ENCODE assay signal across 8 mouse cellular contexts in genomic region chr11:79145283-79146265, GRCm38 (mm10). TPM values are rescaled to one million over a fixed set of nuclear protein-coding genes. Genes with fewer than 3 reads are reported as not detected.
DNase-seq lines count a peak whose midpoint lies in the region; ATAC-seq and TF ChIP-seq lines count a peak whose summit lies in the region.

No protein-coding gene starts in this region.

- H3K4me3 ChIP-seq in forebrain, postnatal 0 days (ENCODE audit: low read depth, low read length) = peak overlapping the region; percentile 96
- peak overlapping the region; percentile 92 for H3K4me3 ChIP-seq in intestine, embryonic 16.5 days (ENCODE audit: low read length)

- H3K9ac ChIP-seq in forebrain, postnatal 0 days = peak overlapping the region; percentile 92
- H3K9ac ChIP-seq in intestine, embryonic 16.5 days (ENCODE audit: low read depth, low read length) = peak overlapping the region; percentile 96

- H3K4me2 ChIP-seq in forebrain, postnatal 0 days (ENCODE audit: low read depth) = peak overlapping the region; percentile 70
- H3K4me2 ChIP-seq in intestine, embryonic 16.5 days (ENCODE audit: low read depth, low read length) = peak overlapping the region; percentile 81

- 4% methylated on average over 51 of the region's 62 CpGs for WGBS in forebrain, postnatal 0 days
- WGBS in intestine, embryonic 16.5 days = under 1% methylated on average over 61 of the region's 62 CpGs

- H3K9me3 ChIP-seq in forebrain, postnatal 0 days (ENCODE audit: low read length) = no peaks in the 10 kb centered on the region
- H3K9me3 ChIP-seq in intestine, embryonic 16.5 days (ENCODE audit: control insufficient read depth, low read length) = no peaks in the 10 kb centered on the region

- no peaks in the 10 kb centered on the region for H3K27me3 ChIP-seq in forebrain, postnatal 0 days (ENCODE audit: insufficient read depth, low read length)
- no peaks in the 10 kb centered on the region for H3K27me3 ChIP-seq in intestine, embryonic 16.5 days (replicated peaks; ENCODE audit: control insufficient read depth, insufficient read depth, low read length)

- H3K36me3 ChIP-seq in forebrain, postnatal 0 days (ENCODE audit: insufficient read depth) = no peaks in the 10 kb centered on the region
- H3K36me3 ChIP-seq in intestine, embryonic 16.5 days (ENCODE audit: control insufficient read depth, insufficient read depth, low read length) = no peaks in the 10 kb centered on the region

- no peak for TF ChIP-seq CTCF in forebrain, postnatal 0 days (IDR thresholded peaks at IDR 0.05; ENCODE audit: low read depth)

- H3K27ac ChIP-seq in forebrain, postnatal 0 days (ENCODE audit: low read depth, low read length) = peak overlapping the region; percentile 91
- peak overlapping the region; percentile 96 for H3K27ac ChIP-seq in intestine, embryonic 16.5 days (ENCODE audit: low read length)

- peak; percentile 0; the same call in 1 of the 2 replicates for ATAC-seq in forebrain, postnatal 0 days
- peak; percentile 45 for ATAC-seq in intestine, embryonic 16.5 days

- peaks cover 11% of the 10 kb centered on the region for H3K4me1 ChIP-seq in forebrain, postnatal 0 days (ENCODE audit: insufficient read depth)
- peaks cover 39% of the 10 kb centered on the region for H3K4me1 ChIP-seq in intestine, embryonic 16.5 days (ENCODE audit: control insufficient read depth, insufficient read depth, low read length)

- DNase-seq in adrenal gland, adult 18-20 months (ENCODE audit: low spot score in 2 of 2) = peak; percentile 43
- DNase-seq in adrenal gland, adult 8-10 months = no peak
- peak; percentile 40 for DNase-seq in urinary bladder, postnatal 14 days (ENCODE audit: low spot score)
- no peak for DNase-seq in urinary bladder, postnatal 4 days (ENCODE audit: low spot score in 2 of 2)
- peak; percentile 49 for DNase-seq in forebrain, postnatal 0 days
- DNase-seq in lung, postnatal 10 days = peak; percentile 59
- peak; percentile 26 to 73 for DNase-seq in spleen, postnatal 4 days (ENCODE audit: low spot score in 2 of 2)

RNA-seq across cellular contexts. Expression of gene Ksr1, which starts 0.6 kb away (rescaled TPM):
- total RNA-seq in adrenal gland, adult 18-20 months (2021) = 1 to 10 TPM; 6.7 to 7.4 TPM
- 10 to 100 TPM; 10.2 to 19.2 (median 14.3) TPM for total RNA-seq in adrenal gland, adult 8-10 months (2022)
- 30.0 and 33.2 TPM in 2 replicates for total RNA-seq in forebrain, postnatal 0 days (2014; rRNA removed)
- polyA plus RNA-seq in forebrain, postnatal 0 days (2015; fragmentation: Nextera tagmentation; extraction: Ambion mirVana) = 2.0 and 2.7 TPM in 2 replicates
- polyA plus RNA-seq in intestine, embryonic 16.5 days (2015; fragmentation: Nextera tagmentation; extraction: Ambion mirVana) = 4.1 and 4.6 TPM in 2 replicates

Comparison
In these comparisons a context has a peak if more than half of its experiments do, and no peak if none do; other contexts are left out.
1. DNase-seq: peak in adrenal gland, adult 18-20 months (2 of 2), urinary bladder, postnatal 14 days (single experiment), forebrain, postnatal 0 days (single experiment), lung, postnatal 10 days (single experiment) and spleen, postnatal 4 days (2 of 2); none in adrenal gland, adult 8-10 months (single experiment) and urinary bladder, postnatal 4 days (0 of 2).